Mouse (Mus musculus): ENCODE data around the gene Rpn2.

- TF ChIP-seq CTCF (IDR thresholded peaks at IDR 0.05; ENCODE audit: extremely low read depth, insufficient read depth, insufficient read length, insufficient replicate concordance), result no peak
- no peak for TF ChIP-seq POLR2A (IDR thresholded peaks at IDR 0.05; ENCODE audit: low read depth, low read length)
Measured at GRCm38 (mm10) chr2:157339532-157339931, 60.7 kb downstream of the Rpn2 start.

All from spleen, adult 2 months (tissue).